Mouse (Mus musculus) G1E (cell line): ENCODE measurements at regions not wholly inside any gene's neighbourhood (a gene's known extent, or its start where the extent isn't known, plus 50 kb on each side); places are given as distances from the start of the nearest gene placed in this dataset.

Experiments
- ATAC-seq: 2 replicates; pipeline ENCODE4 v1.8.0; 2016; ENCODE audit warnings: mild to moderate bottlenecking; ENCODE audit not compliant: insufficient number of reproducible peaks, poor library complexity, low FRiP score, severe bottlenecking; ENCODE audit errors: extremely low read depth
- DNase-seq: peaks from one replicate; pipeline ENCODE4 v3.0.0; 2012; ENCODE audit warnings: low spot score
- H3K27me3 ChIP-seq: 2 replicates; pipeline ENCODE4 v1.6.1; 2012; ENCODE audit warnings: mild to moderate bottlenecking, low read length, inconsistent platforms; ENCODE audit not compliant: insufficient read depth
- H3K36me3 ChIP-seq: replicated peaks from 2 replicates; pipeline ENCODE3; 2012; ENCODE audit warnings: mild to moderate bottlenecking, inconsistent platforms
- H3K4me1 ChIP-seq: 2 replicates; pipeline ENCODE4 v1.6.1; 2012; ENCODE audit warnings: low read depth, low read length, inconsistent platforms, mixed read lengths; ENCODE audit not compliant: insufficient read depth
- H3K4me3 ChIP-seq: 2 replicates; pipeline ENCODE4 v1.5.1; 2012; ENCODE audit warnings: low read depth, mild to moderate bottlenecking, inconsistent platforms, low read length, moderate library complexity, mixed read lengths
- H3K9me3 ChIP-seq: replicated peaks from 2 replicates; pipeline ENCODE4 v1.6.1; 2012; ENCODE audit warnings: inconsistent platforms
- CTCF ChIP-seq: IDR thresholded peaks from 2 replicates; pipeline ENCODE4 v1.5.1; 2012; ENCODE audit warnings: low read depth, low read length, inconsistent platforms, mixed read lengths
- GATA1 ChIP-seq: IDR thresholded peaks from 2 replicates; pipeline ENCODE4 v1.6.1; 2012; ENCODE audit warnings: borderline replicate concordance, low read length, inconsistent platforms, mixed read lengths
- GATA2 ChIP-seq: IDR thresholded peaks from 2 replicates; pipeline ENCODE4 v1.6.1; 2012; ENCODE audit warnings: low read depth, low read length, inconsistent platforms, borderline replicate concordance
- POLR2AphosphoS5 ChIP-seq: IDR thresholded peaks from 2 replicates; pipeline ENCODE4 v1.6.1; 2012; ENCODE audit warnings: low read depth, low read length, inconsistent platforms; ENCODE audit not compliant: insufficient replicate concordance
- TAL1 ChIP-seq: conservative IDR thresholded peaks from 2 replicates; pipeline ENCODE4 v1.6.1; 2012; ENCODE audit warnings: low read depth, low read length, inconsistent platforms, mixed read lengths

- Histone ChIP-seq H3K4me1 (no peaks in the 10 kb centered on the region), H3K9me3 (no peaks in the 10 kb centered on the region), H3K36me3 (no peaks in the 10 kb centered on the region), H3K27me3 (no peaks in the 10 kb centered on the region), H3K4me3 (no peak overlapping the region)
- no peak for DNase-seq
- no peak for ATAC-seq
- TF ChIP-seq GATA1 (no peak), GATA2 (no peak), CTCF (no peak), POLR2AphosphoS5 (no peak), TAL1 (no peak)
These were observed 872.9 kb upstream of the Lrrc6 start for GRCm38 (mm10) chr15:67373599-67373998.

- DNase-seq (no peak), ATAC-seq (no peak)
- Histone ChIP-seq H3K4me3 (no peak overlapping the region), H3K36me3 (no peaks in the 10 kb centered on the region), H3K4me1 (no peaks in the 10 kb centered on the region), H3K27me3 (no peaks in the 10 kb centered on the region), H3K9me3 (no peaks in the 10 kb centered on the region)
- TF ChIP-seq GATA2, result no peak
- TF ChIP-seq GATA1, result no peak
- no peak for TF ChIP-seq CTCF
- TF ChIP-seq POLR2AphosphoS5, result no peak
- TF ChIP-seq TAL1, result no peak
These were observed 872.3 kb upstream of the Lrrc6 start for GRCm38 (mm10) chr15:67373030-67373429.

DNA sequence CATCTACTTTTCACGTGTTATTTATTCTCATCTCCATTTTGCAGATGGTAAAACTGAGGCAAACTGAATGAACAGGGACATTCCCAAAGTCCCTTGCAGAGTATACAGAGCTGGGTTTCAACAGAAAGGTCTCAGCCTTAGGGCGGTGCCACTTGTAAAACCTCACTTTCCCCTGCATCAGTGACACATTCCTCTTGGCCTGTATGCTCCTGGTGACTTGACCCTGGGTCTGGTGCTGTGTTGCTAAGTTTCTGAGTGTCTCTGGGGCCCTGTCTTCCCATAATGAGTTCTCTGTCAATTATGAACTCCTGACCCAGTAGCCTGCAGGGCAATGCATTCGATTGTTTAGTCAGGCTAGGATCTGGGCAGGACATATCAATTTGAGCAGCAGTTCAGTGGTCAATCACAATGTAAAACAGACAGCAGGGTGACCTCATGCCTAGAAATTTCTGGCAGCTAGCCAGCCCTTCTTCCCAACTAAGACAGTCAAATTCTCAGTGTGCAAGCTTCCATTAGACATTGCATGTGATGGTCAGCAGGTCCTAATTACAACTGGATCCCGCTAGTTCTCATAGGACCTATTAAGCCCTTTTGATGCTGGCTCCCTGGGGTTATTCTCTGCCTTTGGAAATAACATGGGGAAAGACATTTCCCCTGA, 863.5 kb upstream of the Lrrc6 start:
- TF ChIP-seq TAL1, result no peak
- TF ChIP-seq GATA1, result no peak
- TF ChIP-seq GATA2, result no peak
- TF ChIP-seq CTCF, result no peak
- TF ChIP-seq POLR2AphosphoS5, result no peak

DNA sequence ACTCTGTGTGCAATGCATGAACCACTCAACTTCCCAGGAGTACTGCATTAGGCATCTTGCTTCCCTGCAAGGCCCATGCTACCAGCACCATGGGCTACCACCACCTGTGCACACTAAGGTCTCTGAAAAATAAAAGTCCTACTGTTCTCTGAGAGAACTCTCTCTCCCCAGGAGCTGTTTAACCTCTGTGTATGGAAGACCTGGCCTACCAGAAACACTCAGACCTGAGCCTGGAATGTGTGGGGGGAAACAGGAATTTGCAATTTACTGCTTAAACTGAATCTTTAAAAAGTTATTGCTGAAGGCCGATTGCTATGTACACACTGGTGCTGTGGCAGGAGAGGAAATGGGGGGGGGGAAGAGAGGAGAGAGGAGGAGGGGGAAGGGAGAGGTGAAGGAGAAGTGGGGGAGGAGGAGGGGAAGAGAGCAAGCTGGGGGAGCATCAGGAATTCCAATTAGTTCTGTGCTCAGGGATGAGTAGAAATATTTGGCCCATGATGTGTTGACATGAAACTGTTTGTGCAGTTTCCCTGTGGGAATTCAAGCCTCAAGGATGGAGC, 860.4 kb upstream of the Lrrc6 start:
- no peaks in the 10 kb centered on the region for H3K36me3 ChIP-seq
- H3K4me1 ChIP-seq, result no peaks in the 10 kb centered on the region
- TF ChIP-seq TAL1 (no peak), CTCF (no peak), GATA1 (no peak), POLR2AphosphoS5 (no peak), GATA2 (no peak)
- no peaks in the 10 kb centered on the region; the same call in 1 of the 2 replicates for H3K27me3 ChIP-seq
- no peak overlapping the region for H3K4me3 ChIP-seq
- no peaks in the 10 kb centered on the region for H3K9me3 ChIP-seq
- ATAC-seq (no peak), DNase-seq (no peak)

More for the DNA sequence above, 863.5 kb upstream of the Lrrc6 start:
- Histone ChIP-seq H3K4me1 (no peaks in the 10 kb centered on the region), H3K27me3 (no peaks in the 10 kb centered on the region), H3K4me3 (no peak overlapping the region), H3K9me3 (no peaks in the 10 kb centered on the region), H3K36me3 (no peaks in the 10 kb centered on the region)
- no peak for ATAC-seq
- DNase-seq, result no peak

GRCm38 (mm10) chr15:67357867-67358266, 857.2 kb upstream of the Lrrc6 start:
- no peak for ATAC-seq
- H3K9me3 ChIP-seq, result no peaks in the 10 kb centered on the region
- TF ChIP-seq CTCF (no peak), GATA2 (no peak), POLR2AphosphoS5 (no peak), TAL1 (no peak), GATA1 (no peak)
- H3K36me3 ChIP-seq, result no peaks in the 10 kb centered on the region
- H3K4me1 ChIP-seq, result no peaks in the 10 kb centered on the region
- H3K4me3 ChIP-seq, result no peak overlapping the region
- no peak for DNase-seq
- no peaks in the 10 kb centered on the region; the same call in 1 of the 2 replicates for H3K27me3 ChIP-seq

DNA sequence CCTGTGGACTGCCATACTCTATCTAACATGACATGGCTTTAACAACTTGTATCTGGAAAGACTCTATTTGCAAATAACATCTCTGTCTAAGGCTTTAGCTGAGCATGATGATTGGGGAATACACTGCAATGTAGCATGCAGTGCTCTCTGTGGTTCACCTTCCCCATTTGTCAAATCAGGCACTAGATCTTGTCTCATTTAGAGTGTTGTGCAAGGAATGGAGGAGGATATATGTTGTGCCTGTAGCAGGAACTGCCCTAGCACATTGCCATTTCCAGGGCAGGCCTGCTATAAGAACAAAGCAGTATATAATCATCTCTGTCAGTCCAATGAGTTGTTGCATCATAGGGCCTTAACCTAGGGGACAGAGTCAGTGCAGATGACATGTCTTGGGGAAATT, 854.6 kb upstream of the Lrrc6 start:
- no peak for TF ChIP-seq GATA2
- TF ChIP-seq POLR2AphosphoS5, result no peak
- no peak for TF ChIP-seq GATA1
- TF ChIP-seq TAL1, result no peak
- TF ChIP-seq CTCF, result no peak
- DNase-seq (no peak), ATAC-seq (no peak)
- H3K36me3 ChIP-seq, result no peaks in the 10 kb centered on the region
- no peaks in the 10 kb centered on the region; the same call in 1 of the 2 replicates for H3K27me3 ChIP-seq
- H3K9me3 ChIP-seq, result no peaks in the 10 kb centered on the region
- no peaks in the 10 kb centered on the region for H3K4me1 ChIP-seq
- no peak overlapping the region for H3K4me3 ChIP-seq
